ENCODE assay signal across 15 mouse cellular contexts in the genomic region with DNA sequence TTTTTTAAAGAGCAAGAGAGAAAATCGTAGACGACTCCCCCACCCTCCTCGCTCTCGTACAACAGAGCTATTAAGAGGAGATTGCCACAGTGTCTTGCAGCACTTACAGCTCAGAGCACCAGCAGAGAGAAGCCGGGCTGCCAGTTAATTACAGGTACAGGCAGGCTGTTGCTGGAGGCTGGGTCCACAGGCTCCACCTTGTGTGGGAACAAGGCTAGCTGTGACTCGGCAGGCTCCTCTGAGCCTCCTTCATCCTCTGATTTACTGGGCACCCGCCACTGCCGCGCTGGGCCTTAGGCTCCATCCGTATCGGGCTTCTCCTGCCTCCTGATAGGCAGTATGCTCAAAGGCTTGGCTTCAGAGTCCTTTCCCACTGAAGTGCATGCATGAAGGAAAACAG. TPM values are rescaled to one million over a fixed set of nuclear protein-coding genes. Genes with fewer than 3 reads are reported as not detected.
DNase-seq lines count a peak whose midpoint lies in the region; ATAC-seq and TF ChIP-seq lines count a peak whose summit lies in the region.
"Had no signal": no experiment of that assay in that cellular context is flagged by ENCODE, and none has a peak within 500 bp of the region (broad histone marks: within the 10 kb centered on the region; RNA-seq: fewer than 3 reads in every experiment).

No protein-coding gene starts in this region.

- TF ChIP-seq CTCF in heart, adult 2 months (IDR thresholded peaks at IDR 0.05) = no peak

- H3K9ac ChIP-seq in hindbrain, embryonic 11.5 days (ENCODE audit: low read depth, low read length) = no peak overlapping the region
- peak overlapping the region; percentile 10; the same call in 1 of the 2 replicates for H3K9ac ChIP-seq in neural tube, embryonic 15.5 days (replicated peaks)
- H3K9ac ChIP-seq in heart, adult 2 months (ENCODE audit: low read depth, low read length) = no peak overlapping the region
- H3K9ac ChIP-seq: limb, embryonic 13.5 days; lung, embryonic 15.5 days had no signal

- no peaks in the 10 kb centered on the region for H3K27me3 ChIP-seq in hindbrain, embryonic 11.5 days (ENCODE audit: control insufficient read depth, insufficient read depth, low read length)
- H3K27me3 ChIP-seq in neural tube, embryonic 15.5 days (replicated peaks) = no peaks in the 10 kb centered on the region
- no peaks in the 10 kb centered on the region for H3K27me3 ChIP-seq in heart, adult 2 months (ENCODE audit: control insufficient read depth, insufficient read depth, low read length)
- H3K27me3 ChIP-seq: limb, embryonic 13.5 days; lung, embryonic 15.5 days had no signal

- no peak for TF ChIP-seq EP300 in heart, adult 2 months (IDR thresholded peaks at IDR 0.05; ENCODE audit: insufficient read depth, low read depth, low read length)

- no peak overlapping the region for H3K4me2 ChIP-seq in hindbrain, embryonic 11.5 days (replicated peaks; ENCODE audit: low read depth, low read length)
- no peak overlapping the region for H3K4me2 ChIP-seq in neural tube, embryonic 15.5 days
- H3K4me2 ChIP-seq: limb, embryonic 13.5 days; lung, embryonic 15.5 days had no signal

- 0 out of 2 replicates have a peak, but pooled peaks have one; percentile 5 for ATAC-seq in hindbrain, embryonic 11.5 days (ENCODE audit: low FRiP score)
- ATAC-seq in neural tube, embryonic 15.5 days (ENCODE audit: low FRiP score) = peak; percentile 62; the same call in 1 of the 2 replicates
- ATAC-seq: CD4-positive, CD25-positive, alpha-beta regulatory T cell, adult 4 months had no signal

- peak; percentile 32 for DNase-seq in kidney, postnatal 10 days
- DNase-seq in kidney, postnatal 4 days = no peak
- DNase-seq in cerebellum, adult 9-11 months = peak; percentile 71
- DNase-seq in hindbrain, embryonic 11.5 days (ENCODE audit: low spot score) = no peak
- DNase-seq in layer of hippocampus, postnatal 14 days (ENCODE audit: low spot score in 2 of 2) = no peak
- no peak for DNase-seq in heart, adult 2 months
- no peak for DNase-seq in natural killer cell, adult 2 months (ENCODE audit: low spot score in 2 of 2)
- DNase-seq: adrenal gland, postnatal 10 days; heart, postnatal 4 days; spleen, adult 18-20 months; thymus, postnatal 14 days had no signal

- H3K9me3 ChIP-seq in hindbrain, embryonic 11.5 days (ENCODE audit: control insufficient read depth, low read length) = no peaks in the 10 kb centered on the region
- H3K9me3 ChIP-seq in neural tube, embryonic 15.5 days (replicated peaks) = no peaks in the 10 kb centered on the region
- H3K9me3 ChIP-seq: limb, embryonic 13.5 days; lung, embryonic 15.5 days had no signal

- no peaks in the 10 kb centered on the region for H3K36me3 ChIP-seq in hindbrain, embryonic 11.5 days (ENCODE audit: control insufficient read depth, insufficient read depth, low read length)
- no peaks in the 10 kb centered on the region for H3K36me3 ChIP-seq in neural tube, embryonic 15.5 days
- H3K36me3 ChIP-seq in heart, adult 2 months (ENCODE audit: control insufficient read depth, insufficient read depth, low read length) = peaks cover 7% of the 10 kb centered on the region; the same call in 1 of the 2 replicates
- H3K36me3 ChIP-seq: limb, embryonic 13.5 days; lung, embryonic 15.5 days had no signal

- no peak overlapping the region for H3K4me3 ChIP-seq in hindbrain, embryonic 11.5 days (ENCODE audit: low read depth, low read length)
- no peak overlapping the region for H3K4me3 ChIP-seq in neural tube, embryonic 15.5 days (replicated peaks)
- H3K4me3 ChIP-seq in heart, adult 2 months = no peak overlapping the region
- H3K4me3 ChIP-seq: limb, embryonic 13.5 days; lung, embryonic 15.5 days had no signal

- H3K4me1 ChIP-seq in hindbrain, embryonic 11.5 days (replicated peaks; ENCODE audit: control insufficient read depth, insufficient read depth, low read length) = peaks cover 7% of the 10 kb centered on the region; the same call in 1 of the 2 replicates
- peaks cover 70% of the 10 kb centered on the region for H3K4me1 ChIP-seq in neural tube, embryonic 15.5 days
- H3K4me1 ChIP-seq in heart, adult 2 months (ENCODE audit: control insufficient read depth, insufficient read depth, low read length) = peaks cover 49% of the 10 kb centered on the region

- H3K79me2 ChIP-seq in heart, adult 2 months (replicated peaks; ENCODE audit: control insufficient read depth, insufficient read depth, low read length) = no peaks in the 10 kb centered on the region

- WGBS in hindbrain, embryonic 11.5 days = 81% methylated on average over 11 of the region's 11 CpGs
- 35% methylated on average over 11 of the region's 11 CpGs for WGBS in neural tube, embryonic 15.5 days
- 88% methylated on average over 11 of the region's 11 CpGs for WGBS in heart, adult 2 months

- no peak for TF ChIP-seq POLR2A in heart, adult 2 months (IDR thresholded peaks at IDR 0.05; ENCODE audit: insufficient read depth, low read depth, low read length)

- intact Hi-C loops in heart, adult 2 months (cut with DNase I) = loop anchor here (5.0 kb wide), 1 partner anchor 34 kb away; no protein-coding TSS in a partner anchor

- H3K27ac ChIP-seq in hindbrain, embryonic 11.5 days (ENCODE audit: low read depth, low read length) = no peak overlapping the region
- H3K27ac ChIP-seq in neural tube, embryonic 15.5 days (replicated peaks) = peak overlapping the region; percentile 61
- no peak overlapping the region for H3K27ac ChIP-seq in heart, adult 2 months
- H3K27ac ChIP-seq: limb, embryonic 13.5 days had no signal

RNA-seq across cellular contexts. Expression of a gene that starts 53.6 kb away (rescaled TPM):
- polyA plus RNA-seq in hindbrain, embryonic 11.5 days (2014; fragmentation: Nextera tagmentation; extraction: Ambion mirVana) = 16.1 and 18.4 TPM in 2 replicates
- polyA plus RNA-seq in neural tube, embryonic 15.5 days (2015; fragmentation: Nextera tagmentation; extraction: Ambion mirVana) = 42.4 and 45.4 TPM in 2 replicates
- total RNA-seq in layer of hippocampus, postnatal 14 days (2021) = 10 to 100 TPM; 25.8 to 32.1 TPM
- 10 to 100 TPM; 19.7 to 22.7 TPM for total RNA-seq in heart, adult 2 months (2021)
- 46.2 and 46.7 TPM in 2 replicates for polyA plus RNA-seq in heart, adult 2 months (2012; rRNA removed)

Comparison
In these comparisons a context has a peak if more than half of its experiments do, and no peak if none do; other contexts are left out.
1. DNase-seq: peak in kidney, postnatal 10 days (single experiment) and cerebellum, adult 9-11 months (single experiment); none in kidney, postnatal 4 days (0 of 2), hindbrain, embryonic 11.5 days (single experiment), layer of hippocampus, postnatal 14 days (0 of 2), heart, adult 2 months (0 of 2) and natural killer cell, adult 2 months (0 of 2).